Mouse (Mus musculus) G1E-ER4 (cell line): ENCODE measurements around the gene Daxx. TPM values are rescaled to one million over a fixed set of nuclear protein-coding genes. Genes with fewer than 3 reads are reported as not detected.

Experiments
- GATA1 ChIP-seq: IDR thresholded peaks from one replicate; pipeline ENCODE4 v1.8.0; 2012; ENCODE audit warnings: low read length, inconsistent platforms
- polyA plus RNA-seq: library from polyadenylated mRNA; stranded (reverse); fragments of >175 nt; gene quantifications from 2 replicates; pipeline ENCODE4 v1.2.3, GENCODE M21; 2012

Gene Daxx
- polyA plus RNA-seq, 1 experiment = 59.5 TPM

- TF ChIP-seq GATA1 = no peak
These were observed 10.4 kb downstream of the Daxx start for GRCm38 (mm10) chr17:33919351-33920281.

GRCm38 (mm10) chr17:33920282-33921097 lies 11.3 kb downstream of the Daxx start:
- no peak for TF ChIP-seq GATA1

GRCm38 (mm10) chr17:33921361-33921760 lies 12.1 kb downstream of the Daxx start:
- TF ChIP-seq GATA1 = no peak

GRCm38 (mm10) chr17:33924577-33925283 lies 15.5 kb downstream of the Daxx start:
- TF ChIP-seq GATA1 = peak; percentile 26

- TF ChIP-seq GATA1 = no peak
These were observed 16.3 kb downstream of the Daxx start for GRCm38 (mm10) chr17:33925406-33926116.

GRCm38 (mm10) chr17:33926207-33926932 lies 17.2 kb downstream of the Daxx start:
- TF ChIP-seq GATA1 = no peak

- no peak for TF ChIP-seq GATA1
These were observed 19.2 kb downstream of the Daxx start for GRCm38 (mm10) chr17:33928251-33928947.

GRCm38 (mm10) chr17:33929371-33930279 lies 20.4 kb downstream of the Daxx start, which contains the start of gene Rgl2:
Gene Rgl2 (plus strand): TSS chr17:33929543.
- no peak for TF ChIP-seq GATA1

GRCm38 (mm10) chr17:33930280-33931158 lies 21.3 kb downstream of the Daxx start:
- no peak for TF ChIP-seq GATA1

- no peak for TF ChIP-seq GATA1
These were observed 22.1 kb downstream of the Daxx start for GRCm38 (mm10) chr17:33931159-33931866.

- no peak for TF ChIP-seq GATA1
These were observed 22.7 kb downstream of the Daxx start for GRCm38 (mm10) chr17:33931947-33932346.

- TF ChIP-seq GATA1 = no peak
These were observed 23.2 kb downstream of the Daxx start for GRCm38 (mm10) chr17:33932448-33932847.
